Mouse (Mus musculus) heart, embryonic 13.5 days (tissue): ENCODE measurements around the gene Sf3b5. TPM values are rescaled to one million over a fixed set of nuclear protein-coding genes. Genes with fewer than 3 reads are reported as not detected.

Experiments used
- ATAC-seq: fragments of 200-750 bp; cut with Nextera tagmentation; 2 replicates; pipeline ENCODE4 v1.8.0; 2017; ENCODE audit warnings: moderate TSS enrichment; ENCODE audit not compliant: insufficient number of reproducible peaks, low FRiP score, low TSS enrichment; ENCODE audit errors: extremely low read depth
- H3K27ac ChIP-seq: fragments of 300-500 bp; sonication (generic); replicated peaks from 2 replicates; pipeline ENCODE4 v1.5.1; 2015; ENCODE audit warnings: moderate library complexity, mild to moderate bottlenecking, inconsistent platforms
- H3K27me3 ChIP-seq: fragments of 300-500 bp; sonication (generic); replicated peaks from 2 replicates; pipeline ENCODE4 v1.6.1; 2015; ENCODE audit warnings: mild to moderate bottlenecking, inconsistent platforms
- H3K36me3 ChIP-seq: fragments of 300-500 bp; sonication (generic); 2 replicates; pipeline ENCODE4 v1.6.1; 2015; ENCODE audit warnings: mild to moderate bottlenecking, inconsistent platforms
- H3K4me1 ChIP-seq: fragments of 300-500 bp; sonication (generic); 2 replicates; pipeline ENCODE4 v1.6.1; 2015; ENCODE audit warnings: inconsistent platforms
- H3K4me2 ChIP-seq: fragments of 300-500 bp; sonication (generic); 2 replicates; pipeline ENCODE4 v1.6.1; 2015; ENCODE audit warnings: inconsistent platforms, mild to moderate bottlenecking, moderate library complexity
- H3K4me3 ChIP-seq: fragments of 300-500 bp; sonication (generic); 2 replicates; pipeline ENCODE4 v1.5.1; 2015; ENCODE audit warnings: moderate library complexity, mild to moderate bottlenecking, inconsistent platforms
- H3K9ac ChIP-seq: fragments of 300-500 bp; sonication (generic); 2 replicates; pipeline ENCODE4 v1.6.1; 2015; ENCODE audit warnings: inconsistent platforms, mild to moderate bottlenecking, moderate library complexity
- H3K9me3 ChIP-seq: fragments of 300-500 bp; sonication (generic); 2 replicates; pipeline ENCODE4 v1.6.1; 2016; ENCODE audit warnings: inconsistent platforms
- WGBS: fragments of 180-500 bp; shearing (Covaris S2); methylation state at CpG from one replicate; pipeline ENCODE4 v1.1.7; 2015; ENCODE audit warnings: mixed read lengths; 5-methylcytosine and 5-hydroxymethylcytosine counted together
- polyA plus RNA-seq: library from polyadenylated mRNA; unstranded; fragments of >200 nt; fragmentation: Nextera tagmentation; extraction: Ambion mirVana; gene quantifications from 2 replicates; pipeline ENCODE4 v1.2.1, GENCODE M21; 2015

Gene Sf3b5
- polyA plus RNA-seq, 1 experiment from 2014 or later, result 28.9 TPM

GRCm38 (mm10) chr10:13044659-13045058 lies 39.5 kb downstream of the Sf3b5 start:
- Histone ChIP-seq H3K27me3 (no peaks in the 10 kb centered on the region), H3K27ac (no peak overlapping the region), H3K4me2 (no peak overlapping the region), H3K4me1 (no peaks in the 10 kb centered on the region), H3K4me3 (no peak overlapping the region), H3K9ac (no peak overlapping the region), H3K36me3 (no peaks in the 10 kb centered on the region), H3K9me3 (no peaks in the 10 kb centered on the region)
- ATAC-seq, result no peak
- 80% methylated on average over 11 of the region's 11 CpGs for WGBS

DNA sequence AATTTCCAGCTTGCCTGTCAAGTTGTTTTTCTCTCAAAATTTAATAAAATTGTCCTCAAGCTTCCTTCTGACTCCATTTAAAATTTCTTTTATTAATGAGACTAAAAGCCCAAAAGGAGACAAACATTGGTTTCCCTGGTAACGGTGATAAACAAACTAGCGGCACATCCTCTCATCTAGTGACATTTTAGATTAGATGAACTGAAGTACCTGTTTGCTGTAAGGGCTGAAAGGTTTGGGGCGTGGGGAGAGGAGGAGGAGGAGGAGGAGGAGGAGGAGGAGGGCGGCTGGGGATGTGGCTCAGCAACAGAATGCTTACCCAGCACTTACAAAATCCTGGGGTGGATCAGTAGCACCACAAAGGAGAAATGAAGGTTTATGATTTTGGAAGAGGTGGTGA lies 42.7 kb downstream of the Sf3b5 start:
- H3K4me2 ChIP-seq, result no peak overlapping the region
- H3K4me3 ChIP-seq, result no peak overlapping the region
- no peaks in the 10 kb centered on the region for H3K4me1 ChIP-seq
- H3K27ac ChIP-seq, result no peak overlapping the region
- no peak overlapping the region for H3K9ac ChIP-seq
- ATAC-seq, result no peak
- no peaks in the 10 kb centered on the region for H3K36me3 ChIP-seq
- 35% methylated on average over 4 of the region's 4 CpGs for WGBS
- no peaks in the 10 kb centered on the region for H3K27me3 ChIP-seq
- H3K9me3 ChIP-seq, result no peaks in the 10 kb centered on the region

GRCm38 (mm10) chr10:13056863-13057381 lies 51.8 kb downstream of the Sf3b5 start:
- Histone ChIP-seq H3K36me3 (no peaks in the 10 kb centered on the region), H3K9me3 (no peaks in the 10 kb centered on the region), H3K4me1 (peaks cover 12% of the 10 kb centered on the region), H3K4me3 (no peak overlapping the region), H3K9ac (no peak overlapping the region), H3K27me3 (peaks cover 33% of the 10 kb centered on the region), H3K27ac (no peak overlapping the region), H3K4me2 (no peak overlapping the region)
- 72% methylated on average over 6 of the region's 6 CpGs for WGBS
- ATAC-seq, result no peak

Other genes with a start within 250 kb of the Sf3b5 start
- gene Utrn, start 136.0 kb upstream of the Sf3b5 start, polyA plus RNA-seq, result 55.0 and 55.8 TPM in 2 replicates
- gene Stx11, start 41.0 kb upstream of the Sf3b5 start, polyA plus RNA-seq, result 2.9 and 5.0 TPM in 2 replicates
- 202 and 217 TPM in 2 replicates for gene Plagl1, start 55.2 kb downstream of the Sf3b5 start, polyA plus RNA-seq
- gene Zc2hc1b, start 172.7 kb downstream of the Sf3b5 start, polyA plus RNA-seq, result not detected in 2 replicates
- 47.9 and 52.1 TPM in 2 replicates for gene Ltv1, start 187.8 kb downstream of the Sf3b5 start, polyA plus RNA-seq